Mouse (Mus musculus) brain, embryonic 14.5 days (tissue): ENCODE measurements around the gene Arf3.

Experiments used
- CTCF ChIP-seq: fragments of 200-500 bp; IDR thresholded peaks from 2 replicates; pipeline ENCODE4 v1.5.1; 2012; ENCODE audit warnings: inconsistent platforms, mild to moderate bottlenecking, moderate library complexity, borderline replicate concordance; ENCODE audit not compliant: insufficient read depth, insufficient read length; ENCODE audit errors: extremely low read depth
- POLR2A ChIP-seq: fragments of 200-500 bp; IDR thresholded peaks from 2 replicates; pipeline ENCODE4 v1.6.1; 2012; ENCODE audit warnings: mild to moderate bottlenecking, inconsistent platforms, borderline replicate concordance; ENCODE audit not compliant: poor library complexity, insufficient read depth, insufficient read length, severe bottlenecking; ENCODE audit errors: extremely low read depth

DNA sequence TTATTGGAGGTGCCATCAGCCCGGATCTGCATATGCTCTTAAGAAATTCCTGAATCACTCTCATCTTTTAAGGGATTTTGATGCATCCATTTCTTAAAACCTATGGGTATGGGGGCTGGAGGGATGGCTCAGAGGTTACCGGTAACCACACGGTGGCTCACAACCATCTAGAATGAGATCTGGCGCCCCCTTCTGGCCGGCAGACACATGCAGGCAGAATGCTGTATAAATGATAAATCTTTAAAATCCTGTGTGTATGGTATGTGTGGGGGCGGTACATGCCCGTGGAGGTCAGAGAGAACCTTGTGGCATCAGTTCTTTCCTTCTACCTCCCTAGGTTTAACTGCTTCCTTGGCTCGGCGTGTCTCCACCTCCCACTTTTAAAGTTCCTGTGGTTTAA is 52.6 kb downstream of the Arf3 start:
- TF ChIP-seq CTCF = peak; percentile 76
- TF ChIP-seq POLR2A = no peak
